Mouse (Mus musculus): ENCODE measurements around the gene Macrod2.

The Macrod2 gene

DNA sequence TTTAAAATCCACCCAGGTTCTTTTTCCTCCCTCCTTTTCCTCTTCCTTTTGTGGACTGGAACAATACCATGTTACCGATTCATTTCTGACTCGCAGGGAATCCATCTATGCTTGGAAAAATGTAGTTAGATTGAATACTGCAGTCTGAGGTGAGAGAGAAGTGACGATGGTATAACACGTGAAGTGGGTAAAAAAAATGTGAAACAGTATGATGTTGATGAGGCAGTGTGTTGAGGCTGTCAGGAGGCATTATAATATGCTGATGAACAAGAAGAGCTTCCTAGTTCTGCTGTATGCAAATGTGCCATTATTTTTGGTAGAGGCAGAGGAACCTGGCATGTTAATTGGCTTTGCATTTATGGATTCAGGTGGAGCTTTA lies 662.3 kb downstream of the Macrod2 start:
- DNase-seq (ENCODE audit: low read depth, low spot score) = no peak

DNA sequence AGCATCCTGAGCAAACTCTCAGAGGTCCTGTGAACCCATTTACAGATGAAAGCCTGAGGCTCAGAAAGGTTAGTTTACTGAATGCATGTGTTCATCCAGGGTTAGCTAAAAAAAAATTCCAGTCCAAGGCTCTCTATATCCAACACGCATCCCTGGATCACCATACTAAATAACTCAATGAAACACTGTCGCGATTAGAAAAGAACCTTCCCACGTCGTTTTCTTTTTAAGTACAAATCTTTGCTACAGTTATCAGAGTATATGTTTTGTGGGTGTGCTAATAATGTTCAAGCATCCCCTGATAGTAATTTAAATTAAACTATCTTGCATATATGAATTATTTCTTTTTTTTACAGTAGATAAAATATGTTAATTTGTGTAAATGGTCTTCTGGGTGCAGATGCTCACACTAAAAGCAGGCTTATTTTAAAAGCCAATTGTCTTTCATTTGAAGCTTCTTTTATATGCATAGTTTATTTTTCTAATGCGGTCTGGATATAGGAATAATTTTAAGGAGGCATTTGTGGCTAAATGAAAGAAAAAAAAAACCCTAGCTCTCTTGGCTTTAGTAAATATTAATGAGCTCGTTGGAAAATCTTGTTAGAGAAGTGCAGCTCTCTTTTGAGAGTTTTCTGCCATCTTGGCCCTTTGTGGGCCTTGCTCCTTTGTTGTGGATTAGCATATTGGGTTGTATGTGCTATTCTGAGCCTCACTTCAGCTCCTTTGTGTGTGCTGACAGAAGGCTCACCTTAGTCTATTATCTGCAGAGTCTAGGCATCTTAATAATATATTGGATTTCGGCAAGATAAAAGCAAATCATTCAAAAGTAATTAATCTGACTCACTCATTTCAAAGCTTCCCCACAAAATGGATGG lies 679.1 kb downstream of the Macrod2 start:
- DNase-seq (ENCODE audit: low read depth, low spot score) = no peak

DNA sequence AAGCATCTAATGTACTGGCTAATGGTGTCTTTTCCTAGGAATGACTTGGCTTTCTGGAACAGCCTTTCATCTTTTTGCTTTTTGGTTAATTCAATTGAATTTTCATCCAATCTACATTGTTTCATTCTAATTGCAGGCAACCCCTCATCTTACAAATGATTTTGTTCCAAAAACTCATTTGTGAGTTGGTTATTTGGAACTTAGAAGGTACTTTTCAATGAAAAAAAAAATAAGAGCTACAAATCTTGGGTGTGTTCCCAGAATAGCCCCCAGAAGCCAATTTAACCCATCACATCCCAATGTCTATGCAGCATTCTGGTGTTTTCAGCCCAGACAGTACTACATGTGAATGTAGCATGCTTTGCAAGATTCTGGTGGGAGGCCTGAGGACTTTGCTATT lies 683.1 kb downstream of the Macrod2 start:
- no peak for DNase-seq (ENCODE audit: low read depth, low spot score)

DNA sequence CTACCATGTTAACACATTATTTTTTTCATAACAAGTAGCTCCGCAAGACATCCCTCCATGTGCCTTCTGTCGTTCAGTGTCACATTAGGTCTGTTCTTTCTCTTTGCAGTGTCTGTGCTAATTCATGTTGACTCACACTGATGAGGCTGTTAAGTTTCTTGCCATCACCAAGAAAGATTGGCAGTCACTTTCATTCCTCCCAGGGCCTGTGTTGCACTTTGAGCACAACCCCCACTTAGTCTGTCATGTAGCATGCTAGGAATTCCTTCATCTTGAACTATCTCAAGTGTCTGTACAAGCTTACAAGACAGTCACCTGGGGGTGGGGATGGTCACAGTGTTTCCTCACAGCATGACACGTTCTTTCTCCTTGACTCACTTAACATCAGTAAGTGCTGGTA lies 696.2 kb downstream of the Macrod2 start:
- DNase-seq (ENCODE audit: low read depth, low spot score) = no peak

DNA sequence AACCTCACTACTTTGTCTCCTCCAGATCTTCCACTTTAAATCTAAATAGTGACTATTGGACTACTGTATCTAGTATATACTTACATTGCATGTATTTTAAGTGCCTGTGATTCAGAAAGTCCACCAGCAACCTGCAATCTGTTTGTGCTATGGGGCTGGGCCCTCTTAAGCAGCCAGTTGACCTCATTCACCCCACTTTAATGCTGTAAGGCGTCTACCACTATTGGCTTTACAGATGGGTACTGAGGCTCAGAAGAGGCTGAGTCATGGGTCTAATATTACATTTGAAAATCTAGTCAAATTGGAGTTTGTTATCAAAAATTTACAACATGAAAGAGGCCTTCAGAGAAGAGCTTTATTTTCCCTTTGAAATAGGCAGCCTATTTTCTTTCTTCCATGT lies 722.5 kb downstream of the Macrod2 start:
- DNase-seq (ENCODE audit: low read depth, low spot score) = no peak

DNA sequence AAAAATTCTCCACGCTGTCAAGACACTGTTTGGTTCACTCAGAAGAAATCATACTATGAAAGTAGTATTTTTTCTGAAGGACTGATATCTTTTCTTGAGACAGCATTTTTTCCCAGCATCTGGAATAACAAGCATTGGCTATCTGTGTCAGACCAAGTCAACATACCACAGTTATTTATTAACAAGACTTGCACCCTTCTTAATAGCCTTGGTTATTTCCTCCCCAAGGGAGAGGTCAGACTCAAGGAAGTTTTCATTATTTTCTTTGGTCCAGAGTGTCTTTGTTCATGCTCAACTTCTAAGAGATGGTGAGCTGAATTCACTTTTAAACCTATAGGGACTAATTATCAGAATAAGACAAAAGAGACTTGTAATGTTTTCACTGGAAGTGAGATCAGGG lies 728.8 kb downstream of the Macrod2 start:
- DNase-seq (ENCODE audit: low read depth, low spot score) = no peak

DNA sequence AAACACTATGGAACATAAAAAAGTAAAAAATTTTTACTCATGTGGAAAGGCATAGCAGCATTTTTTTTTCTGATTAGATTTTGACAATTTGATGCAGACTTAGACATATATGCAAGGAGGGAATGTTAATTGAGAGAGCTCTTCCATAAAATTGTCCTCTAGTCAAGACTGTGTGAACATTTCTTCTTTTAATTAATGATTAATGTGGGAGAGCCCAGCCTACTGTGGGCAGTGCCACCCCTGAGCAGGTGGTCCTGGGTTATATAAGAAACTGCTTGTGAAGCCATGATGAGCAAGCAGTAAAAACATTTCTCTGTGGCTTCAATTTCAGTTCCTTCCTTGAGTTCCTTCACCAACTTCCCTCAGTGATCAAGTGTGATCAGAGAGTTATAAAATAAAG lies 730.5 kb downstream of the Macrod2 start:
- DNase-seq (ENCODE audit: low read depth, low spot score) = no peak

DNA sequence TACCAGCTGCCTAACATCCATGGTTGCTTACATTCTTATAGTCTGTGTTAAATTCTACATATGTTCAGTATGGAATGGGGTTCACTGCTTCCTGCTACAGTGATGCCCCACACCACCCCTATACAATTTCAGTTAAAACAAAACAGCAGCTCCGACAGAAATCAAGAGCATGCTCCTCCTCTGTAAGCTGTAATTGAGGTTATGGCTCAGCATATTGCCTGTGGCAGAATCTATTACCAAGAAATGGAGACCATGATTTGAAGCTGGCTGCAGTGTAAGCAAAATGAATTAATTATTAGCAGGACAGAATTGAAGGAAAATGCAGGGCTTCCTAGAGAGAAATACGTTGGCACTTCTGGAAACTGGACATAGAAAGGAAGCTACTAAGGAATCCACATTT lies 747.2 kb downstream of the Macrod2 start:
- no peak for DNase-seq (ENCODE audit: low read depth, low spot score)

DNA sequence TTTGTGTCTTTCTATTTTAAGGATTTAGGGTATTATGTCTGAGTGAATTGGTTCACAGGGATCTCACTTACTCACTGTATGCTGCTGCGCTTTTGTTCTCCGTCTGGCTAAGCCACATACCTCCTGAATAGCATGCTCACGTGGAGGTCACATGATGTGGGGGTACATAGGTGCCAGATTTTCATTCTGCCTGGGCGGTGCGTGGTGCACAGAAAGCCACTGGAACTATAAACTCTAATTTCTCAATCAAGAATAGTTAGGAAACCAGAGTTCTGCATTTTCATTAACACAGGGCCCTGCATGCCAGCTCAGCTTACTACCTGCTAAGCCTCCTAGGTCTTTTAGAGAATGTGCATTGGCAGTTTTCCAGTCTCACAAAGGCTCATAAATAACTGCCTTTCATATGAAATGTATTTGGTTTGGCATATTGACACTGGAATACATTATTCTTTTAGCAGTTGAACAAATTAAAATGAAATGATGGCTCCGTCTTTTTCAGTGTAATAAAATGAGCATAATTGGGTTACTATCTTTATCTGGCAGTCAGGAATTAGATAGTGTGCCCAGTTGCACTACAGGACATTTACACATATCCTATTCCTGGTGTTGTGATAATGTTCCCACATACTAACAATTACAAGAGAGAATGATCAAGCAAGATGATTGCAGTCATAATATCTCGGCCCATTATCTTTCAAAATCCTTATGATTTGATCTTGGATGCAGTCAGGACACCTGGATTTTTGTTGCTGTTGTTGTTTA lies 757.1 kb downstream of the Macrod2 start:
- DNase-seq (ENCODE audit: low read depth, low spot score) = no peak

DNA sequence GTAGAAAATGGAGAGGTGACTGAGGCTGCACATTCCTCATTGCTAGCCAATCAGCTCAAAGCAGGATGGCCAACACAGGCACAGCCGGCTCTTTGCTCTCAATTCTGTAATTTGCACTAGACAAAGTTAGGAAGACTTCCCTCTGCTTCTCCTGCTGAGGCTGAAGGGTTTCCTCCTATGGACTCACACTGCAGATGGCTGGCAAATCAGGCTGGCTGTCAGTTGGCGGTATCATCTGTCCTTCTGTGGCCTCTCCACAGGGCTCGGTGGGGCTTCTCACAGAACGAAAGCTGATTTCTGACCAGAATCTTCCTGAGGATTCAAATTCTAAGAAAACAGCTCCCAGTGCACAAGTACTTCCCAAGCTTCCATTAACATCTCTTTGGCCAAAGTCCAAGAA lies 760.9 kb downstream of the Macrod2 start:
- no peak for DNase-seq (ENCODE audit: low read depth, low spot score)

DNA sequence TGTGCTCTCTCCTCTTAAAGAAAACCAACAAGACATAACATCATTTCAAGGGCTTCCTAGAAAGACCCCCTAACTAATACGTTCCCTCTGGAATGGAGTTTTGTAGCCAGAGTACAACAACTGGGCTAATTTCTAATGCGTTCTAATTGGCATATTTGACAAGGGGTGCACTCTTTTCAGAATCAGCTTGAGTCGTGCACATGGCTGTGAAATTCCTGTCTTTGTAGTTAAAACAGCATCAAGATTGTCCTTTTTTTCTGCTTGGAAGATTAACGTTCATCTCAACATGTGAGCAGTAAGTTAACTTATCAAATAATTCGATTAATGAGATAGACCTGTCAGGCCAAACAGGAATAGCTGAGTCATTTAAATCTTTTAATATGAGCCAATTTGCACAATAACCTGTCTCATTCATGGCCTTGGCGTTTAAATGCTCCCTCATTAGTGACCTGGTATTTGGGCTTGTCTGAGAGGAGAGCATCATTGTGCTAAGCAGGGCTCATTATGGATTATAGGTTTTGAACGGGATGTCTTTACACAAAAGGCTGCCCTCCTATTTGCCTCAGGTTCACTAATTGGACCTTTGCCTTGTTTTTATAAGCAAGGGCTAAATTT lies 762.0 kb downstream of the Macrod2 start:
- no peak for DNase-seq (ENCODE audit: low read depth, low spot score)

DNA sequence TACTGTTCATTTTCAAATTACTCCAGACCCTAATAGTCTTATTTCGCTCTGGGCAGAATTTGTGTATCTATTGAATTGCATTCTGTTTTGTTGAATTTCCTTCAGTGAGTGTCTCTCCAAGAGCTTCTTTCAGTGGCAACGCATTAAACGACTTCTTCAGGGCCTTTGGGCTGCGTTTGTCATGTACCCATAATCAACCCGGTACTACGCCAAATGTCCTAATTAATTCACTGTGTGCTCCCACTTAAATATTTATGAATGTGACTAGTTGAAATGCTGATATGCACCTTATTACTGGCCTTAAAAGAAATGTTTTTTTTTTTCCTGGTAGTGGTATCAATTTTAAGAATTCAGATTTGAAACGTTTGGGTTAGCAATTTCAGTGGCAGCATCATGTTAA lies 763.1 kb downstream of the Macrod2 start:
- no peak for DNase-seq (ENCODE audit: low read depth, low spot score)

DNA sequence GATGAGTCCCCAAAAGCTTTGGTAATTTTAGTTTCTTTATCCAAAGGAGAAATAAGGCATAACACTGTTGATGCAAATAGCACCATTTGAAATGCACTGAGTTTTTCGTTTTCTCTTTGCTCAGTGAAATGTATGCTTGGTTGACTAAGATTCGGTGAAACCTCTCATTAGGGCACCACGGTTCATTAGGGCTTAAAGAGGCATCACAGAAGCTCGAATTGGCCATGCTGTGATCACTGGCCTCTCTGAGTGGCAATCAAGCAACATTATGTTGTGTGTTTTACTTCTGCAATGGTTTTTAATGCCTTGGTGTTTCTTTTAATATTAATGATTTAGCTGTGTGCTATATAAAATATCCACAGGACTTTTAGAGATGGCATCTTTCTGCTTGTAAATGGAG lies 768.8 kb downstream of the Macrod2 start:
- no peak for DNase-seq (ENCODE audit: low read depth, low spot score)

DNA sequence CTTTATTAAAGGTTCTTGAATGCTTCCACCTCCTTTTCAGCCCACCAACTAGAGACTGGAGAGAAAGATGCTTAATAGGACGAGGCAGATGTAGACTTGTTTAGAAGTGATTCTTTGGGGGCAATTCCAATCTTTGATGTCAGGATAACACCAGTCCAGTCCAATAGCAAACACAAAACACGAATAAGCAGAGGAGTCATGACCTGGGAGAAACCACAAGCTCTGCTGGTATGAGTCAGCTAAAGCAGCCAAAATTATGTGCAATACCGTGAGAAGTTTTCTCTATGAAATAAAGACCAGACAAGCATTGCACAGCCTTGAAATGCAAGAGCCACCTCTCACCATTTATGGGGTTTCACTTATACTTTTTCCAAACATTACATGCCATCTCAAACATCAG lies 774.5 kb downstream of the Macrod2 start:
- no peak for DNase-seq (ENCODE audit: low read depth, low spot score)

DNA sequence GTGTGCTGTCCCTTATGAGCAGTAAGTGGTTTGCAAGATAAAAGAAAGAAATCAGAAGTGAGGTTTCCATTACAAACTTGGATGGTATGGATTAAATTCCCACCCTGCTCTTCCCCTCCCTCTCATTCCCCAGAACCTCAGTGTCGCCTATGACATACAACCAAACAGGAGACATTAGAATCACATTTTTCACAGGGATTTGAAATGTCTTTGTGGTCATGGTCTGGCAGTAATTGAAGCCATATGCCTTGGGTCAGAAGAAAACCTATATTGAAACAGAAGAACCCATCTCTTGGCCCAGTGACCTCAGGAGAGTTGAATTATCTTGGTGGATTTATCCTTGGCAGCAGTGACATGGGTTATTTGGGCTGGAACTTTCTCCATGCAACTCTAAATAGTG lies 778.1 kb downstream of the Macrod2 start:
- DNase-seq (ENCODE audit: low read depth, low spot score) = peak; percentile 70

DNA sequence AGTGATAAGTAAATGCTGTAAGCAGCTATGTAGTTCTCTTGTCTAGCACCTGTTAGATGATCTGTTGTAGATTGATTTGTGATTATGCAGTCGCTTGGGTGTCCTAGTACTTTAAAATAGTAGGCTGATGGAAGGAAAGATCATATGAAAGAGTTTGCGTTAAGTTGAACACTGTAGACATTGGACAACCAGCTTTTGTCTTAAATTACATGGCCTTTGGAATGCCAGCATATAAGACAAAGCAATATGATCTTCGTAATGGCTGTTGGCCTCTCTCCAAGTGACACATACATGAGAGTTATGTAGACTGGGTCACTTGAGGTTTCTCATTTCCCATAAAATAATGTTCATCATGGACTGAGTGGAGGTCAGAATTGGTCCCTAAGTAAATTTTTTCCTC lies 778.5 kb downstream of the Macrod2 start:
- peak; percentile 50 for DNase-seq (ENCODE audit: low read depth, low spot score)

DNA sequence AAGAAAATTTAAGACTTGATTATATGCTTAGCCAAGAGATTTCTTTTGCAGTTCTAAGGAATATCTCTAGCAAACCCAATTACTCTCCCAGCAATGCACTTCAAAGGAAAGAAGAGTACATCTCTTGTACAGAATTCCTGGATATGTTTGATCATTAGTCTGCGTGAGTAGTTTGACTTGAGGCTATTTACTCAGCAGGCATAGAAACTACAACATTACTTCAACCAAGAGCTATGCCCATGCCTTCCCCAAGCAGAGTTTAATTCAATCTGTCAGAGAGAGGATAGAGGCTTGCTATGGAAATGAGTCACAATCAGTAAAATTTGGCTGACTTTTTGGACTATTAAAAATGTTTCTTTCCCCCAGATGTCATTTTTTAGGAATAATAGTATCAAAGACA lies 785.5 kb downstream of the Macrod2 start:
- no peak for DNase-seq (ENCODE audit: low read depth, low spot score)

DNA sequence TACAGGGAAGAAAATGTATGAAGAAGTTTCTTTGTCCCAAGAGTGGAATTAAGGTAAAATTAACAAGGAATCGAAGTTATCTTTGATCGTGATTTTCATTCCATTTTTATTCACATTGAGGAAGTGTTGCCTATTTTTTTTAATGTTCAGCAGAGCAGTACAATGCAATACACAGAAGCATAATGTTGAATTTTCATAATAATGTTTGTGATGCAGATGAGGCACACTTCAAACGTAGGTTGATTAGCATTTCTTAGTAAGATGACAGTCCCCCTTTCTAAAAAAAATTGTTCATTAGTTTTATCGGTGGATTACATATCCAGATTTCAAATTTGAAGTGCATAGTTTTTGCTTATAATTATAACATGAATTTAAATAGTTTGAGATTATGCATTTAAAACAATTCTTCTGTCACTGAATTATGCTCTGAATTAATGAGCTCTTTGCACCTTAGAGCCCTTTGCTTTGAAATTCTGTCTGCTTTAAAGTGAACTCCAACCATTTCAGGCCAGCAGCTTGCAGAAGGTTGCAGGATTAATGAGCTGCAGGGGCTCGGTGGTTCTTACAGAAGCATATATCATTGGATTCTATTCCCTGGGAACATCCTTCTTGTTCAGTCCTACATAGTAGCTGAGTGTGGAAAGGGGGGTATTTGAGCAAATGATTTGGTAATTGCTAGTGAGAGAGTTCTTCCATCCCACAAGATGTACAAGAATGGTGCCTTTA lies 787.1 kb downstream of the Macrod2 start:
- DNase-seq (ENCODE audit: low read depth, low spot score) = peak; percentile 24

DNA sequence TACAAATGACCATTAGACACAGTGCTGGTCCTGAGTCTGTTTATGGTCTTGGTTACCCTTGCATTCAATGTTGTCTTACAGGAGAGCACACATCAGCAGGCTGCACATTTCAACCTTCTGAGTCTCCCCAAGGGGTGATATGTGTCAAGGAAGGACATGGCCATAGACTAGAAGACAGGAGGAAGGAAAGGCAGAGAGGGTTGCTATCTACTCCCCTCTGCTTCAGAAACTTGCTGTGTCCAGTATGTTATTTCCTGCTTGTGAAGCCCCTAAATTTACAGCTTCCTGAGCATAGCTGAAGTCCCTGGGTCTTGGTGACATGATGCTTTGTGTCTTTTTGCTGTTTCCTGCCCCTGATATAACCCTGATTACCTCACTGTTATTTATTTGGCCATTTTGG lies 799.4 kb downstream of the Macrod2 start:
- no peak for DNase-seq (ENCODE audit: low read depth, low spot score)

DNA sequence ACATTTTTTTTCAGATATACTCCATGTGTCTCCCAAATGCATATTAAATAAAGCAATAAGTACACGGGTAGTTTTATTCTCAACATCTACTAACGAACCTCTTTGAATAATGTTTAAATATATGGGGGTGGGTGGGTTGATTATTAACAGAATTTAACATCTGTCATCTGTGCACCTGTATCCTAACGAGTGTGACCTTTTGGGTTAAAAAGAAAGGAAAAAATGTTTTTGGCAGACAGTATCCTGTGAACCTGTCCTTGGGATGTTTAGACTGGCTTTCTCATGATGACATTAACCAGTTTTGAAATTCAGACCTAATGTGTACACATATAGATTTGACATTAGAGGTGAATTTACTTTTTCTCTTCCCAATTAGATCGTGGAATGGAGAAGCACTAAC lies 805.4 kb downstream of the Macrod2 start:
- DNase-seq (ENCODE audit: low read depth, low spot score) = no peak

DNA sequence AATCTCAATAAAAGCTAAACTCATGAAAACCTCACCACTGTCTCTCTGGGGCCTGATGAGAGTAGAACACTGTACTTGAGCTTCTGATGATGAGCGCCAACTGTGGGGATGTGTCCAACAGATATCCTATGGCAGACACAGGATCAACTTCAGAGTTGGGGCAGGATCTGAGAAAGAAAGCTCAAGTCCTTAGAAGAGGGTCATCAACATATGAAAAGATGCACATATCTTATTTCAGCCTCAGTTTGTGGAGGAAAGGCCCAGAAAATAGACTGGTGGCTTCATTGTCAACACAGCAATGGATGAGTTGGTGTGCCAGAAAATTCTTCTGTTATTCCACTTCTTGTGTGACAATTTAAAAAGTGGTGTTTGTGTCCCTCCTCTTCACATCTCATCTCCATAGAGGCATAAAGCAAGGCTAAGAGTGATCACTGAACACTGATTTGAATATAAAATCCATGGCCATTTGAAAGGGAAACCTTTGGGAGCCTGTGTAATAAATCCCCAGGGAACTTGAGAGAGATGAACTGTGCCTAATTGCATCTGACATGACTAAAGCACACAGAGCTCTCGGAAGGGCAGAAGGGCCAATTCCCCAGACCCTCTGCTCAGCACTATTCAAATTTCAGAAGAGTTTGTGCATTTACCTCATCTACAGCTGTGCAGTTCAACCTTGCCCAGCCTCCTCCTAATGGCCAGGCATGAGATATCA lies 806.4 kb downstream of the Macrod2 start:
- DNase-seq (ENCODE audit: low read depth, low spot score) = peak; percentile 47

DNA sequence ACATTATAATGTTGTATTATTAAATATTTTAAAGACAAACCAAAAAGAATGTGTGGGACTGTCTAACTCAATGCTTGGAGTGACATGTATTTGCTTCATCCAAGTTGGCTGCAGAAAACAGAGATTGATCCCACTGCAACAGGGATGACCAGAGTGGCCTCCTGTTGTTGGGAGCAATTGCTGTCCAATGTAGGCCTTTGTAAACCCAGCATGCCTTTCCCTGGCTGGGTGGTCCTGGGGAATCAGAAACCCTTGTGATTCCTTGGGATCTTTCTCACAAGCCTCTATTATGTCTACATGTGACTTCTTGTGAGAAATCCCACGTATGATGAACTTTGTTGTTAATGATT lies 806.9 kb downstream of the Macrod2 start:
- no peak for DNase-seq (ENCODE audit: low read depth, low spot score)

All from mesoderm, embryonic 11.5 days (tissue).